Mouse (Mus musculus) lung, postnatal 0 days (tissue): Measurements from ENCODE around the gene Mypop. TPM values are rescaled to one million over a fixed set of nuclear protein-coding genes. Genes with fewer than 3 reads are reported as not detected.

Experiments used
- ATAC-seq: fragments of 200-750 bp; cut with Nextera tagmentation; 2 replicates; pipeline ENCODE4 v1.8.0; 2017; ENCODE audit warnings: moderate library complexity
- DNase-seq: peaks from one replicate; pipeline ENCODE4 v3.0.0-alpha.2; 2016; ENCODE audit warnings: low spot score
- H3K27ac ChIP-seq: fragments of 300-500 bp; sonication (generic); 2 replicates; pipeline ENCODE4 v1.5.1; 2014; ENCODE audit warnings: antibody characterized with exemption, mild to moderate bottlenecking, low read length, mixed read lengths
- H3K27me3 ChIP-seq: fragments of 300-500 bp; sonication (generic); replicated peaks from 2 replicates; pipeline ENCODE4 v1.6.1; 2014; ENCODE audit warnings: low read length, mixed read lengths; ENCODE audit not compliant: insufficient read depth
- H3K36me3 ChIP-seq: fragments of 300-500 bp; sonication (generic); 2 replicates; pipeline ENCODE4 v1.6.1; 2014; ENCODE audit warnings: low read length, mixed read lengths; ENCODE audit not compliant: insufficient read depth
- H3K4me1 ChIP-seq: fragments of 300-500 bp; sonication (generic); 2 replicates; pipeline ENCODE4 v1.6.1; 2014; ENCODE audit warnings: antibody characterized with exemption, low read depth, low read length, mixed read lengths; ENCODE audit not compliant: insufficient read depth
- H3K4me2 ChIP-seq: fragments of 300-500 bp; sonication (generic); replicated peaks from 2 replicates; pipeline ENCODE4 v1.6.1; 2014; ENCODE audit warnings: low read depth, mild to moderate bottlenecking, low read length, moderate library complexity, mixed read lengths
- H3K4me3 ChIP-seq: fragments of 300-500 bp; sonication (generic); 2 replicates; pipeline ENCODE4 v1.5.1; 2014; ENCODE audit warnings: low read depth, low read length
- H3K9ac ChIP-seq: fragments of 300-500 bp; sonication (generic); replicated peaks from 2 replicates; pipeline ENCODE4 v1.6.1; 2014; ENCODE audit warnings: low read depth, mild to moderate bottlenecking
- H3K9me3 ChIP-seq: fragments of 300-500 bp; sonication (generic); 2 replicates; pipeline ENCODE4 v1.6.1; 2016; ENCODE audit warnings: low read length, mixed read lengths
- CTCF ChIP-seq: IDR thresholded peaks from 2 replicates; pipeline ENCODE4 v1.5.1; 2016; ENCODE audit warnings: antibody characterized with exemption, mild to moderate bottlenecking
- EP300 ChIP-seq: IDR thresholded peaks from 2 replicates; pipeline ENCODE4 v1.6.1; 2016; ENCODE audit warnings: antibody characterized with exemption, mild to moderate bottlenecking, control low read depth
- WGBS: fragments of 180-500 bp; shearing (Covaris S2); extraction: QIAGEN DNeasy Blood & Tissue Kit; methylation state at CpG from one replicate; pipeline ENCODE4 v1.1.7; 2014; 5-methylcytosine and 5-hydroxymethylcytosine counted together
- polyA plus RNA-seq: library from polyadenylated mRNA; unstranded; fragments of >200 nt; fragmentation: Nextera tagmentation; extraction: Ambion mirVana; gene quantifications from 2 replicates; pipeline ENCODE4 v1.2.1, GENCODE M21; 2015

Gene Mypop
- polyA plus RNA-seq, 1 experiment from 2014 or later, result 2.3 TPM

DNA sequence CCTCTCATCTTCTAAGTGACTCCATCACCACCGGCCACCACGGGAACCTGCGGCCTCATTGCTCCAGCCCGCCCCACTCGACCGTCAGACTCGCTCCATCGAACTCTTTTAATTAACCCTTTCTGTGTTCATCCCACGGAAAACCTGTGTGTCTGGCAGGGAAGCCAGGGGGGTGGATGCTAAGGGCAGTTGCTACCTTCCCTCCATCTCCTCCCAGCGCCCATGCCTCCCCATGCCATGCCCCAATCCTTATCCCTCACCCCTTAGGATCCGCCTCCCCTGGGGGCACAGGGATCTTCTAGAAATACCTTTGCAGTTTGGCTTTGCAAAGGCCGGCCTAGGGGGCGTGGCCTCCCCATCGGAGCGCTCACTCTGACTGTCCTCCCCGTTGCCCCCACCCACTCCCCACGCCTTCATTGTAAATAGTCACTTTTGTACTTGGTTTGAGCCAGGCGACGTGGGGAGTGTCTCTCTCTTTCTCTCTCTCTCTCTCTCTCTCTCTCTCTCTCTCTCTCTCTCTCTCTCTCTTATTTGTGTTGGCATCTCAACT lies 27.7 kb upstream of the Mypop start:
- DNase-seq, result peak; percentile 12
- no peak overlapping the region for H3K9ac ChIP-seq
- H3K36me3 ChIP-seq, result no peaks in the 10 kb centered on the region
- H3K4me2 ChIP-seq, result no peak overlapping the region
- WGBS, result 2% methylated on average over 19 of the region's 19 CpGs
- H3K9me3 ChIP-seq, result no peaks in the 10 kb centered on the region
- TF ChIP-seq CTCF, result no peak
- TF ChIP-seq EP300, result no peak
- ATAC-seq, result no peak
- no peak overlapping the region for H3K4me3 ChIP-seq
- peaks cover 21% of the 10 kb centered on the region; the same call in 1 of the 2 replicates for H3K27me3 ChIP-seq
- H3K27ac ChIP-seq, result no peak overlapping the region
- no peaks in the 10 kb centered on the region for H3K4me1 ChIP-seq

- peaks cover 21% of the 10 kb centered on the region; the same call in 1 of the 2 replicates for H3K27me3 ChIP-seq
- TF ChIP-seq EP300 (no peak), CTCF (no peak)
- H3K4me1 ChIP-seq, result no peaks in the 10 kb centered on the region
- H3K27ac ChIP-seq, result no peak overlapping the region
- ATAC-seq (no peak), DNase-seq (no peak)
- 70% methylated on average over 5 of the region's 5 CpGs for WGBS
- no peak overlapping the region for H3K4me2 ChIP-seq
- no peak overlapping the region for H3K9ac ChIP-seq
- H3K36me3 ChIP-seq, result no peaks in the 10 kb centered on the region
- no peaks in the 10 kb centered on the region for H3K9me3 ChIP-seq
- H3K4me3 ChIP-seq, result no peak overlapping the region
These were observed 25.7 kb upstream of the Mypop start for GRCm38 (mm10) chr7:18965312-18965711.

DNA sequence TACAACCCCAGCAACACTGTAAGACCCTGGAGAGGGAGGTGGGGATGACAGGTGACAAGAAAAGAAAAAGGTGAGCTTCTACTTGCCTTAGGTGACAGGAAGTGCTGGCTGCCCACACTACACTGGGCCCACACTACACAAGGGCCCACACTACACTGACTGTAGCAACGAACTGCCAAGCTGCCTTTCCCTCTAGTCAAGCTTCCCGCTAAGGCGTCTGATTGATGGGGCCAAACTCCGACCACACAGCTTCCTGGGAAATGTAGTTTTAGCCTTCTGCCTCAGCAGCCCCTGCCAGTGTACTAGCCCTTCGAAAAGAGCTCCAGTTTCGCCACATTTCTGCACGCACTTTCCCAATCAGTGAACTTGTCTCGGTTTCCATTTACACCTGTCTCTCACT lies 23.4 kb upstream of the Mypop start:
- ATAC-seq (peak; percentile 38; the same call in 1 of the 2 replicates), DNase-seq (no peak)
- 6% methylated on average over 8 of the region's 8 CpGs for WGBS
- no peak overlapping the region for H3K4me3 ChIP-seq
- H3K9ac ChIP-seq, result no peak overlapping the region
- TF ChIP-seq CTCF (no peak), EP300 (no peak)
- no peaks in the 10 kb centered on the region for H3K36me3 ChIP-seq
- no peaks in the 10 kb centered on the region for H3K4me1 ChIP-seq
- H3K9me3 ChIP-seq, result no peaks in the 10 kb centered on the region
- H3K4me2 ChIP-seq, result no peak overlapping the region
- peaks cover 15% of the 10 kb centered on the region; the same call in 1 of the 2 replicates for H3K27me3 ChIP-seq
- H3K27ac ChIP-seq, result no peak overlapping the region

- no peaks in the 10 kb centered on the region for H3K4me1 ChIP-seq
- ATAC-seq (no peak), DNase-seq (no peak)
- no peak overlapping the region for H3K4me3 ChIP-seq
- no peaks in the 10 kb centered on the region for H3K36me3 ChIP-seq
- H3K27ac ChIP-seq, result no peak overlapping the region
- H3K9ac ChIP-seq, result no peak overlapping the region
- WGBS, result 86% methylated on average over 3 of the region's 3 CpGs
- H3K9me3 ChIP-seq, result no peaks in the 10 kb centered on the region
- TF ChIP-seq EP300 (no peak), CTCF (peak; percentile 41)
- no peak overlapping the region for H3K4me2 ChIP-seq
- H3K27me3 ChIP-seq, result no peaks in the 10 kb centered on the region
These were observed 20.1 kb upstream of the Mypop start for GRCm38 (mm10) chr7:18970956-18971355.

DNA sequence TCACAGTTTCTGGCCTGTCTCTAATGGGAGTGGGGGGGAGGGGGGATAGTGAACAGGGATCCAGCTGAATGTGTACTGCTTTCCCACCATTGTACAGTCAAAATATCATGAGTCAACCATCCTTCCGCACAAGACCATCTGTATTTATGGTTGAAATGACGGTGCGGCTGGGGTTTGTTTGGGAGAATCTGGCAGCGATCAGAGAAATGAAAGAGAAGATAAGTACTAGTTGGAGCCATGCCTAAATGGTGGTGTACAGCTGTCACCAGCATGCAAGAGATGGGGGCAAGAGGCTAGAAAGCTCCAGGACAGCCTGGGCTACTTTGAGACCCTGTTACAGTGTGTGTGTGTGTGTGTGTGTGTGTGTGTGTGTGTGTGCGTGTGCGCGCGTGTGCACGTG lies 12.7 kb upstream of the Mypop start:
- Histone ChIP-seq H3K9ac (no peak overlapping the region), H3K36me3 (no peaks in the 10 kb centered on the region), H3K27me3 (no peaks in the 10 kb centered on the region), H3K4me3 (no peak overlapping the region), H3K4me1 (no peaks in the 10 kb centered on the region), H3K27ac (no peak overlapping the region), H3K9me3 (no peaks in the 10 kb centered on the region), H3K4me2 (no peak overlapping the region)
- no peak for ATAC-seq
- TF ChIP-seq EP300 (no peak), CTCF (no peak)
- DNase-seq, result no peak
- 66% methylated on average over 9 of the region's 9 CpGs for WGBS

GRCm38 (mm10) chr7:18986503-18986902 lies 4.5 kb upstream of the Mypop start:
- H3K9ac ChIP-seq, result no peak overlapping the region
- no peak overlapping the region for H3K27ac ChIP-seq
- TF ChIP-seq CTCF (no peak), EP300 (no peak)
- H3K4me2 ChIP-seq, result no peak overlapping the region
- 50% methylated on average over 2 of the region's 2 CpGs for WGBS
- peaks cover 7% of the 10 kb centered on the region; the same call in 1 of the 2 replicates for H3K4me1 ChIP-seq
- no peaks in the 10 kb centered on the region for H3K36me3 ChIP-seq
- H3K9me3 ChIP-seq, result no peaks in the 10 kb centered on the region
- H3K4me3 ChIP-seq, result no peak overlapping the region
- no peaks in the 10 kb centered on the region for H3K27me3 ChIP-seq
- no peak for ATAC-seq
- no peak for DNase-seq

DNA sequence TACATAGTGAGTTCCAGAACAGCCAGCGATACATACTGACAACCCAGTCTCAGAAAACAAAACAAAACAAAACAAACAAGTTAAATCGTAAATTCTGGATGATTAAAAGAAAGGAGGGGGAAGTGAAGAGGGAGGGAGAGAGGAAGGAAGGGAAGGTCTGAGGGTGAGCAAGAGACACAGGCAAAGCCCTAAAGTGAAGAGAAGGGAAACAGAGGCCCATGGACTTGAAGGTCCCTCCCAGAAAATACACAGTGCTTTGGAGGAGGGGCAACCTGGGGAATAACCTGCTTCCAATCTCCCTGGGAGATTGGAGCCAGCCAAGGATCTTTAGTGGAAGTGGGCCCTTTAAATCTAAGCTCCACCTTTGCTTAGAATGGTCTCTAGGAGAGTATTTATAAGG lies 3.9 kb upstream of the Mypop start, which contains the start of gene Nanos2:
TSS of gene Nanos2 (plus strand) at position 301 of the 400 bp plus-strand sequence.
- Histone ChIP-seq H3K4me2 (no peak within 1 kb of the TSS), H3K4me1 (peaks cover 12% of the 10 kb centered on the region), H3K36me3 (no peaks in the 10 kb centered on the region), H3K4me3 (no peak within 1 kb of the TSS), H3K9ac (no peak within 1 kb of the TSS), H3K27me3 (0 out of 2 replicates have a peak, but pooled peaks cover 4% of the 10 kb centered on the region), H3K9me3 (no peaks in the 10 kb centered on the region), H3K27ac (no peak within 1 kb of the TSS)
- 50% methylated on average over 2 of the region's 2 CpGs for WGBS
- ATAC-seq (no peak), DNase-seq (no peak)
- TF ChIP-seq CTCF (no peak), EP300 (no peak)
